Mouse (Mus musculus) limb, embryonic 13.5 days (tissue): ENCODE results near the gene Hes6. TPM values are rescaled to one million over a fixed set of nuclear protein-coding genes. Genes with fewer than 3 reads are reported as not detected.

ENCODE experiments used
- ATAC-seq: fragments of 200-750 bp; cut with Nextera tagmentation; 2 replicates; pipeline ENCODE4 v1.8.0; 2017; ENCODE audit warnings: low read depth, moderate number of reproducible peaks, moderate TSS enrichment; ENCODE audit not compliant: low FRiP score
- H3K27ac ChIP-seq: fragments of 300-500 bp; sonication (generic); 2 replicates; pipeline ENCODE4 v1.5.1; 2015; ENCODE audit warnings: inconsistent platforms, mild to moderate bottlenecking, moderate library complexity
- H3K27me3 ChIP-seq: fragments of 300-500 bp; sonication (generic); 2 replicates; pipeline ENCODE4 v1.6.1; 2015; ENCODE audit warnings: mild to moderate bottlenecking, inconsistent platforms
- H3K36me3 ChIP-seq: fragments of 300-500 bp; sonication (generic); 2 replicates; pipeline ENCODE4 v1.6.1; 2015; ENCODE audit warnings: inconsistent platforms, mild to moderate bottlenecking, moderate library complexity
- H3K4me1 ChIP-seq: fragments of 300-500 bp; sonication (generic); 2 replicates; pipeline ENCODE4 v1.6.1; 2015; ENCODE audit warnings: inconsistent platforms
- H3K4me2 ChIP-seq: fragments of 300-500 bp; sonication (generic); replicated peaks from 2 replicates; pipeline ENCODE4 v1.6.1; 2015; ENCODE audit warnings: inconsistent platforms, mild to moderate bottlenecking, moderate library complexity
- H3K4me3 ChIP-seq: fragments of 300-500 bp; sonication (generic); 2 replicates; pipeline ENCODE4 v1.5.1; 2015; ENCODE audit warnings: moderate library complexity, mild to moderate bottlenecking, inconsistent platforms
- H3K9ac ChIP-seq: fragments of 300-500 bp; sonication (generic); 2 replicates; pipeline ENCODE4 v1.6.1; 2015; ENCODE audit warnings: mild to moderate bottlenecking, inconsistent platforms
- H3K9me3 ChIP-seq: fragments of 300-500 bp; sonication (generic); 2 replicates; pipeline ENCODE4 v1.6.1; 2016; ENCODE audit warnings: inconsistent platforms
- WGBS: fragments of 180-500 bp; shearing (Covaris S2); methylation state at CpG from one replicate; pipeline ENCODE4 v1.1.7; 2015; 5-methylcytosine and 5-hydroxymethylcytosine counted together
- polyA plus RNA-seq: library from polyadenylated mRNA; unstranded; fragments of >200 nt; fragmentation: Nextera tagmentation; extraction: Ambion mirVana; gene quantifications from 2 replicates; pipeline ENCODE4 v1.2.1, GENCODE M21; 2015

The Hes6 gene
- 114 and 117 TPM in 2 replicates for polyA plus RNA-seq

DNA sequence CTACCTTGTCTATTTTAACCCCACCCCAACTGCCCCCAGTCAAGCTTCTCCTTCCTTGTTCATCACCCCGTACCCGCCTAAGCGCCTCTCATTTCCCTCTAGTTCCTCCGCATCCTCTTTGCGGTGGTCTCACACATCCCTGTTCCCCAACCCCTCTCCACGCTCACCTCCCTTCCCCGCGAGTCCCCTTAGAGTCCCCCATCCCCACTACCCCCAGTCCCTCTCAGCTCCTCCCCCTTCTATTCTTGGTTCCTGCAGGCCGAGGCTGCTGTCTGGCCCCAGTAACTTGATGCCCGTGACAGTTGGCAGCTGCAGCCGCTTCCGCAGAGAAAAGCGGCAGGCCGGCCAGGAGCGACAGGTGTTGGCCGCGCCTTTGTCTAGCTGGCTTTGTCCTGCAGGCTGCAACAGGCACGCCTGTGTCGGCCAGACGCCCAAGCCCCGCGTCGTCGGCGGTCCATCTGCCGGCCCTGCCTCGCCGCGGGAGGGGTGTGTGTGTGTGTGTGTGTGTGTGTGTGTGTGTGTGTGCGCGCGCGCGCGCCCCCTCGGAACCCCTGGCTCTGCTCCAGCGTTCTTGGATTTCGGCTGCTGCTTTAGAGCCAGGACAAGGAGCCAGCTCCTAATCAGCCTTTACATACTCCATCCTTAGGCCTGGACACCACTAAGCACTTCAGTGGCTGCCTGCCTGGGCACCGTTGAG is at the start of gene Hes6:
Hes6 (minus strand) TSS at position 141 of the 697 bp plus-strand sequence.
- no peaks in the 10 kb centered on the region for H3K9me3 ChIP-seq
- H3K36me3 ChIP-seq, result 0 out of 2 replicates have a peak, but pooled peaks cover 4% of the 10 kb centered on the region
- H3K4me2 ChIP-seq, result peak within 1 kb of the TSS; percentile 98
- peak within 1 kb of the TSS; percentile 83 for H3K9ac ChIP-seq
- H3K4me3 ChIP-seq, result peak within 1 kb of the TSS; percentile 80
- peak; percentile 60 for ATAC-seq
- peaks cover 38% of the 10 kb centered on the region for H3K4me1 ChIP-seq
- peak within 1 kb of the TSS; percentile 92 for H3K27ac ChIP-seq
- no peaks in the 10 kb centered on the region for H3K27me3 ChIP-seq
- under 1% methylated on average over 29 of the region's 39 CpGs for WGBS

DNA sequence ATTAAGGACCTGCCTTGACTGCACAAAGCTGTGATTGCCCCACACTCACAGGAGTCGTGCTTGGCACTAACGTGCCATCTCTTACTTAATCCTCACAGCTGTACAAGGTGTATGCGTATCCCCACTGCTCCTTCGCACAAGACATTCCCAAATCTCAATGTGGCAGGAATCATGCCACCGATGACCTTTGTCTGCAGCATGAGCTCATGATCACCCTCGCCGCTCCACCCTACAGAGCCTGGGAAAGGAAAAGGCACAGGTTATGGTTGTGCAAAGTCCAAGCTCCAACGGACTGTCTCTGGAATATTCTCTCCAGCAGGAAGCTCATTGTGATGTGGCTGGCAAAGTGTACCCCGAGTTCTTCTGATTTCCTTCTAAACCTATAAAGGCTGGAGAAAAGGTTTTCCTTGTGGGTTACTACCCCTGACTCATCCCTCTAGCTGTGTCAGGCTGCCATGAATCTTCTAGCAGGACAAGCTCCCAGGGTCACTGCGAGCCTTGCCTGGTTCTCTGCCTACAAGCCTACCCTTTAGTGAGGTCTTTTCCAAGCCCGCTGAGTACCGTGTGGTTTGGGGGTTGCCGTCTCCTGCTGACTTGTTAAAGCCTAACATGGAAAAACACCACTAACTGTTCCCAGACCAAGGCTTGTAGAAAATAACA is 49.6 kb upstream of the Hes6 start:
- Histone ChIP-seq H3K4me1 (peaks cover 26% of the 10 kb centered on the region), H3K27ac (no peak overlapping the region), H3K27me3 (peaks cover under 1% of the 10 kb centered on the region; the same call in 1 of the 2 replicates), H3K9ac (no peak overlapping the region), H3K4me2 (no peak overlapping the region), H3K4me3 (no peak overlapping the region), H3K9me3 (no peaks in the 10 kb centered on the region), H3K36me3 (no peaks in the 10 kb centered on the region)
- no peak for ATAC-seq
- 81% methylated on average over 13 of the region's 13 CpGs for WGBS

DNA sequence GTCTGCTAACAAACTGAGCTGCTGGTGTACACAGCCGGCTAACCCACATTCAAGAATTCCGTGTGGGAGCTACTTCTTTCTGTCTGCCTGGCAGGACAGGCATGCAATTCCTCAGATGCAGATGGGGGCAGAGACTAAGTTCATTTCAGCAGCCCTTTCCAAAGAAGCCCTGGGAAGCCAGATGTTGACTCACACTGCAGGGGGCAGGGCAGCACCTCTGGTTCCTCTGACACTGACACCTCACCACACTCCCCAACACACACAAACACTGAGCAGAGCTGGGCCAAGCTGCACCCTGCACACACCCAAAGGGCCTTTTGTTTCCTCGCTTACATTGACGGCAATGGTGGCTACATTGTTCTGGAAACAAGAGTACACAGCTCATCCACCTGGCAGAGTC is 46.7 kb upstream of the Hes6 start:
- H3K9ac ChIP-seq, result no peak overlapping the region
- ATAC-seq, result no peak
- peaks cover 8% of the 10 kb centered on the region for H3K27me3 ChIP-seq
- no peaks in the 10 kb centered on the region for H3K36me3 ChIP-seq
- H3K4me3 ChIP-seq, result no peak overlapping the region
- WGBS, result 49% methylated on average over 4 of the region's 4 CpGs
- H3K9me3 ChIP-seq, result no peaks in the 10 kb centered on the region
- no peak overlapping the region for H3K27ac ChIP-seq
- H3K4me1 ChIP-seq, result peaks cover 54% of the 10 kb centered on the region
- H3K4me2 ChIP-seq, result no peak overlapping the region

DNA sequence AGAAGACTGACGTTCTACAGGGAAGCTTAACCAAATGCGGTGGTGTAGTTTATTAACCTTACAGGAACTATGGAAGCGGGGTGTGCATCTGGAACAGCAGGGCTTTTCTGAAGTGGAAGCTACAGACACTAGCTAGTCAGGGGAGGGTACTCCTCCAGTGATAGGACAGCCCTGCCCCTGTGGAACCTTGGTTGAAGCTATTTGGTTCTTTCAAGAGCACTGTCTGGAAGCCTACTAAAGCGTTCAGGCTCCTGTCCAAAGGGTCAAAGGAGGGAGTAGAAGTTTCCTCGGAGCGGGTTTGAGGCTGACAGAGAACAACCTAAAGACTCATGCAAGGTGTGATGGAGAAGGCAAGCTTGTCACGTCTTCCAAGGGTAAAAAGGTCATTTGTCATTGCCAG is 46.2 kb upstream of the Hes6 start:
- Histone ChIP-seq H3K9me3 (no peaks in the 10 kb centered on the region), H3K4me2 (peak overlapping the region; percentile 72), H3K36me3 (no peaks in the 10 kb centered on the region), H3K27me3 (peaks cover 8% of the 10 kb centered on the region), H3K4me3 (peak overlapping the region; percentile 65), H3K27ac (peak overlapping the region; percentile 22; the same call in 1 of the 2 replicates), H3K4me1 (peaks cover 55% of the 10 kb centered on the region), H3K9ac (no peak overlapping the region)
- 36% methylated on average over 7 of the region's 7 CpGs for WGBS
- ATAC-seq, result no peak

DNA sequence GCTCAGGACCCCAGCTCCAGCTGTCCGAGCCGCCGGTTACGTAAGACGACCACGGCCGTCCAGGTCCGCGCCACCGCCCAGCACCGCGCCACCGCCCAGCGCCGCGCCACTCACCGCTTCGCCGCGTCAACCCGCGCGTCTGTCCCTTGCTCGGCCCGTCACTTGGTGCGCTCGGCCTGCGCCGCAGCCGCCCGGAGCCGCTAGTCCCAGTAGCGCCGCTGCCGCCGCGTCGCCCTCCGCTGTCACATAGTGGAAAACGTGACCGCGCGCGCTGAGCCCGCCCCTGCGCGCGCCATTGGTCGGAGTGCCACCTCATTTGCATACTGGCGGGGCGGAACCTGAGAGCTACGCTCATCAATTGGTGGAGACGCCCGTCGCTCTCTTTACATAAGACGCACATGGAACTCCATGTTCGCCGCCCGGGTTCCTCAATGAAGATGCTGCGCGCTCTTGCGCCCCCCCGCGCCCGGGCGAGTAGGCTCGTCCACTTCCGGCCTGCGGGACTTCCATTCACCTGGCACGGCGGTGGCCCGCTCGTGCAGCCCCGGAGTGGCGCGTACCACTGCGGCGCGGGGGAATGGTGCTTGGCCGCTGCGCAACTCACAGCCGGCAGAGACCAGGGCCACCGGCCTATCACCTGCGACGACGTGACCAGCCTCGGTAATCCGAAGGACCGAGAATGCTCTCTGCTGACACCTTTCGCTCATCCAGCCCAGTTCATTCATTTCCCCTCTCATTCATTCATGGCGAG is 45.4 kb upstream of the Hes6 start, which contains the start of gene Per2:
Per2 (minus strand) TSS at position 266 of the 751 bp plus-strand sequence.
- under 1% methylated on average over 88 of the region's 91 CpGs for WGBS
- peak; percentile 98 for ATAC-seq
- H3K27ac ChIP-seq, result peak within 1 kb of the TSS; percentile 22; the same call in 1 of the 2 replicates

DNA sequence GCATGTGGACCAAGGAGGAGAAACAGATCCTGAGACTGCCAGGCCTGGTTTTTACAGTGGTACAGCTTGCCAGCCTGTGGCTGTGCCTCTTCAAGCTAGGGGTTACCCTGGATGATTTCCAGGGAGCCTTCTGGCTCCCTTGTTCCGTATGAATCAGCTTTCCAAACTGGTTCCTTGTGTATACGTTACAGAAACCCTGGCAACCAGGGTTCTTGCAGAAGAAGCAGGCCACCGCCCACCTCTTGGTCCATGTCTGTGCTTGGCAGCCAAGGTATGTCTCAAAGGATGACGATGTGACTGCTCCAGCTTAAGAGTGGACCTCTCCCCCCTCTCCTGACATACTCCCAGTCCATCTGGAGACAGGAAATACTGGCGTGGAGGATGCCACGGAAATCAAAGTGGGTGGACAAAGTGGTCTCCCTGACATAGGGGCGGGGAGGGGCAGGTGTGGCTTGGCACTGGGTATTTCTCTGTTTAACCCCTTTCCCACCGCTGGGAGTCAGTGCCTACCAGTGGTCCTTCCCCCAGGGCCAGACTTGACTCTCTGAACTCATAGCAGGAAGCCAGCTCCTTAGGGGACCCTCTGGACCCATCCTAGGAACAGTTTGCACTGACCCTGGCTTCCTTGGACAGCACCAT is 44.5 kb upstream of the Hes6 start:
- no peak for ATAC-seq
- no peak overlapping the region for H3K27ac ChIP-seq
- 19% methylated on average over 8 of the region's 8 CpGs for WGBS

More for the DNA sequence above, 45.4 kb upstream of the Hes6 start, which contains the start of gene Per2:
- Histone ChIP-seq H3K9me3 (no peaks in the 10 kb centered on the region), H3K4me2 (peak within 1 kb of the TSS; percentile 72), H3K27me3 (peaks cover 8% of the 10 kb centered on the region), H3K36me3 (no peaks in the 10 kb centered on the region), H3K4me1 (peaks cover 52% of the 10 kb centered on the region), H3K4me3 (peak within 1 kb of the TSS; percentile 65), H3K9ac (peak within 1 kb of the TSS; percentile 70)

DNA sequence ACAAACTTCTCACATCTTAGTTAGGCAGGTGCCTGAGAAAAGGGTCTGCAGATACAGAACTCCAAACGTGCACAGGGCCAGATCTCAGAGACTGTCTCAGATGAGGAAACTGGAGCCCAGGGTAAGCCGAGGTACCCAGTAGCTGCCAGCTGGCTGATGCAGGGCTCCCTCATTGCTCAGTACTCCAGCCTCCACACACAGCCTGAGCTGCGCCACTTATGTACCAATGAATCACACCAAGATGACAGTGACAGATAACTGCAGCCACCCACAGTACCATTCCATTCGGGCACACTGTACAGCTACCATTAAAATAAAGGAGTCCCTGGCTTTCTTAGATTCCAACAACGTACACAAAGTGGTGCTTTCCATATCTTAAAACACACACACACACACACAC is 43.9 kb upstream of the Hes6 start:
- Histone ChIP-seq H3K4me2 (peak overlapping the region; percentile 72), H3K9me3 (no peaks in the 10 kb centered on the region), H3K36me3 (no peaks in the 10 kb centered on the region), H3K4me3 (peak overlapping the region; percentile 65; the same call in 1 of the 2 replicates), H3K27me3 (peaks cover 8% of the 10 kb centered on the region), H3K4me1 (peaks cover 52% of the 10 kb centered on the region), H3K27ac (no peak overlapping the region), H3K9ac (peak overlapping the region; percentile 25; the same call in 1 of the 2 replicates)
- WGBS, result 62% methylated on average over 5 of the region's 5 CpGs
- no peak for ATAC-seq

More for the DNA sequence above, 44.5 kb upstream of the Hes6 start:
- Histone ChIP-seq H3K9ac (peak overlapping the region; percentile 70), H3K4me1 (peaks cover 52% of the 10 kb centered on the region), H3K4me2 (peak overlapping the region; percentile 72), H3K9me3 (no peaks in the 10 kb centered on the region), H3K4me3 (peak overlapping the region; percentile 65), H3K36me3 (no peaks in the 10 kb centered on the region), H3K27me3 (peaks cover 8% of the 10 kb centered on the region)

DNA sequence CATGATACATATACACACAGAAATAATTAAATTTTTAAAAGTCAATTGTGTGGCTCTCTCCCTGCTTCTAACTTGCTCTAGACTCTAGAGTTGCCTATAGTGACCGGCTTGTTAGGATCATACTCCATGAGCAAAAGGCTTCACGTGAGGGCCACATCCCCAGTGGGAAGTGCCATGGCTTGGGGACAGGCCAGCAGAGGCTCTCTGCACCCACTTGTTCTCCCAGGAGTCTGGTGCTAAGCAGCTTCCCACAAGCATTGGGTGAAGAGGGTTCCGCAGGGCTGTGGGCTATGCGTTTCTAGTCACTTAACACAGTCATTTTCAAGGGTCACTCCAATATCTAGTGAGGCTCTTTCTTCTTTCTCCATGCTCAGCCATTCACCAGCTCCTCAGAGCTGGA is 43.3 kb upstream of the Hes6 start:
- Histone ChIP-seq H3K27me3 (peaks cover 8% of the 10 kb centered on the region), H3K27ac (no peak overlapping the region), H3K4me3 (no peak overlapping the region), H3K36me3 (no peaks in the 10 kb centered on the region), H3K9ac (no peak overlapping the region), H3K4me2 (no peak overlapping the region), H3K4me1 (peaks cover 52% of the 10 kb centered on the region), H3K9me3 (no peaks in the 10 kb centered on the region)
- ATAC-seq, result no peak
- 90% methylated on average over 4 of the region's 4 CpGs for WGBS

DNA sequence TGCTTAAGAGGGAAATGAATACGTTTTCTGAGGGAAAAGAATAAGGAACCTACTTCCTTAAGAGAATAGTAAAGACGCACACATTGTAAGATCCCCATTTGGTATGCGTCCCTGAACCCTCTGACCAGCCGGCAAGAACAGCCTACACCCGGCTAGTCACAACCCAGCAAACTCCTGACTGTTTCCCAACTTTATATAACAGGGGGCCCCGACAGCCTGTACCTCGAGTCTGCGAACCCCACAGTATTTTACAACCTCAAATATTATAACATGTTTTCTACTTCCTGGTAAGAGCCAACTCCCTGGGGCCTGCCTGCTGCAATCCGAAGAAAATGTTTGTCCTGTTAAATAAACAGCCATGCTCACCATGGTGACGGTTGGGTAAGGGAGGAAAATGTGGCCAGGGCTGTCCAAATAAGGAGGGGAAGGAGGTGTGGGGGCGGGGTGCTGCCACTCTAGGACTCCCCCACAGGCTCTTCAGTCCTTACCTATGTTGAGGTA is 42.5 kb upstream of the Hes6 start:
- 35% methylated on average over 11 of the region's 11 CpGs for WGBS
- Histone ChIP-seq H3K27me3 (peaks cover 8% of the 10 kb centered on the region), H3K36me3 (no peaks in the 10 kb centered on the region), H3K4me1 (peaks cover 59% of the 10 kb centered on the region), H3K4me3 (no peak overlapping the region), H3K4me2 (peak overlapping the region; percentile 35), H3K9me3 (no peaks in the 10 kb centered on the region), H3K27ac (peak overlapping the region; percentile 1; the same call in 1 of the 2 replicates), H3K9ac (0 out of 2 replicates have a peak overlapping the region, but pooled peaks have one; percentile 5)
- ATAC-seq, result no peak

DNA sequence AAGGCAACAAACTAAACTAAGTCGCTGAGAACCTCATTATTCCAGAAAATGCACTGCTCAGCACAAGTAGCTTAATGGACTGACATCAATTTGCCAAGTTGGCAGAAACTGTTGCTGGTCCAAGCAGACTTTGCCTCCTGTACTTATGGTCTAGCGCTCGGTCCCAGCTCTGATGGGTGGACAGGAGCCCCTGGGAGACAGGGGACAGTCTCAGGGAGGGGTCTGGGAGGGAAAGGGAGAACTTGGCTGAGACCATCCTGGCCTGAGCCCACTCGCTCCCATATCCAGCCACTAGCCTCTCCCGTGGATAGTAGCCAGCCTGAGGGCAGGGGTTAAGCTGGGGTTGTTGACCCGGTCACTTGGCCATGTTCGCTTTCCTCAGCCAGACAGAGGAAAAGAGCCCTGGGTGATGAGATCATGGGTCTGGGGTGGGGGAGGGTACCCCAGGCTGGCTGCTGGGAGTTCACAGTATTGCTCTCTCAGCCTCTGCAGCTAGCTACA is 41.9 kb upstream of the Hes6 start:
- peak overlapping the region; percentile 1; the same call in 1 of the 2 replicates for H3K27ac ChIP-seq
- H3K9ac ChIP-seq, result peak overlapping the region; percentile 5; the same call in 1 of the 2 replicates
- no peaks in the 10 kb centered on the region for H3K36me3 ChIP-seq
- peaks cover 8% of the 10 kb centered on the region for H3K27me3 ChIP-seq
- H3K4me3 ChIP-seq, result no peak overlapping the region
- WGBS, result 26% methylated on average over 7 of the region's 7 CpGs
- peaks cover 62% of the 10 kb centered on the region for H3K4me1 ChIP-seq
- peak overlapping the region; percentile 35 for H3K4me2 ChIP-seq
- no peaks in the 10 kb centered on the region for H3K9me3 ChIP-seq
- ATAC-seq, result no peak

DNA sequence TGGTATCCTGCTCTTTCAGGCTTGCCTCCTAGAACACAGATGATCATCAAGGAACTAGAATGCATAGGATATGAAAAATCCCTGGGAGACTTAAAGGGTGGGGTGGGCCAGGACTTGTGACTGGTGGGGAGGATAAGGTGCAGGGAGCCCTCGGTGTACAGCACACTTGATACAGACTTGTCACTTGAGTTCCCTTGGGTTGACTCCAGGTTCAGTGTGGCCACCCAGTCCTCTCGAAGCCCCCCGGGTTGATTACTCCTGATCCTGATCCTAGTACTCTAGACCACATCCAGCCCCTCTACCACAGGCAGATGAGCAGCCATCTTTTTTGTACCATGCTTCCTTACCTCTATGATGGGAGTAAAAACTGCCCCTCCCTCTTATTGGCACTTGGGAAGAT is 41.1 kb upstream of the Hes6 start:
- no peak overlapping the region for H3K4me3 ChIP-seq
- H3K4me1 ChIP-seq, result peaks cover 56% of the 10 kb centered on the region
- H3K36me3 ChIP-seq, result 0 out of 2 replicates have a peak, but pooled peaks cover under 1% of the 10 kb centered on the region
- no peak for ATAC-seq
- H3K9me3 ChIP-seq, result no peaks in the 10 kb centered on the region
- peaks cover 8% of the 10 kb centered on the region for H3K27me3 ChIP-seq
- WGBS, result 89% methylated on average over 3 of the region's 3 CpGs
- H3K9ac ChIP-seq, result no peak overlapping the region
- no peak overlapping the region for H3K4me2 ChIP-seq
- no peak overlapping the region for H3K27ac ChIP-seq
